Mouse (Mus musculus): ENCODE measurements around the gene Rbm47. TPM values are rescaled to one million over a fixed set of nuclear protein-coding genes. Genes with fewer than 3 reads are reported as not detected.
"Not testable (repeated sequence)": the region's sequence is repeated elsewhere in the genome, so short reads cannot be mapped to it uniquely, and the experiment has no call there.

Gene Rbm47
- total RNA-seq, 2 experiments from 2014 or later: 0.77 to 1.6 TPM

- DNase-seq (ENCODE audit: low spot score in 2 of 2): no peak
Observed at GRCm38 (mm10) chr5:66031699-66032098, 141.2 kb downstream of the Rbm47 start.

DNA sequence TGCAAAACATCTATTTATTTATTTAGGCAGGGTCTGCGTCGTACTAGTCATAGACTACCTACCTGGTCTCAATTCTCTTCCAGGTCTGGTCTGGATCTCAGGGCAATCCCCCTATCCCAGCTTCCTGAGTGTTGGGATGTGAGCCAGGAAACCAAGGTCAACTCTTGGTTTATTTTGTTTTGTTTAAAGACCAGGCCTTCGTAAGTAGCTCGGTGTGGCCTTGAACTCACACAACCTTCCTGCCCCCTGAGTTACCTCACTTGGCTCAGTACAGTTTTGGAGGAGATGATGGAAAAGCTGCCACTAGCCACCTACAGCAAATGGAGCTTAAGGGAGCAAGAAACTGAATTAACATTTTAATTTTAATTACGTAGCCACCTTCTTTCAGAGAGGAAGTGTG lies 144.7 kb downstream of the Rbm47 start:
- DNase-seq (ENCODE audit: low spot score in 2 of 2): no peak

GRCm38 (mm10) chr5:66027206-66027605 lies 145.7 kb downstream of the Rbm47 start:
- no peak for DNase-seq (ENCODE audit: low spot score in 2 of 2)

DNA sequence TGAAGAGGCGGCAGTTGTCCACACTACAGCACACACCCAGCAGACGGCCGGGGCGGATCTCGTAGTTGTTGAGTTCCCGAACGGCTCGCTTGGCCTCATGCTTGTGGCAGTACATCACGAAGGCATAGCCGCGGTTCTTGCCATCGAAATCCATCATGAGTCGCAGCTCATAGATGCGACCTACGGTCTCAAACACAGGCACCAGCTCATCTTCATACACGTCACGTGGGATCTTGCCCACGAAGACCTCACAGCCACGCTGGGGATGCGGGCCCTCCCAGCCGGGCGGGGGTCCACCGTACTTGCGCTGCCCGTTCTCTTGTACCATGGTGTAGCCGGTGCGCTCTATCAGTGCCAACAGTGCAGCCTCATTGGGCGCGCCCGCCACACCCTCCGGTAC lies 146.1 kb downstream of the Rbm47 start:
- no peak for DNase-seq (ENCODE audit: low spot score in 2 of 2)

DNA sequence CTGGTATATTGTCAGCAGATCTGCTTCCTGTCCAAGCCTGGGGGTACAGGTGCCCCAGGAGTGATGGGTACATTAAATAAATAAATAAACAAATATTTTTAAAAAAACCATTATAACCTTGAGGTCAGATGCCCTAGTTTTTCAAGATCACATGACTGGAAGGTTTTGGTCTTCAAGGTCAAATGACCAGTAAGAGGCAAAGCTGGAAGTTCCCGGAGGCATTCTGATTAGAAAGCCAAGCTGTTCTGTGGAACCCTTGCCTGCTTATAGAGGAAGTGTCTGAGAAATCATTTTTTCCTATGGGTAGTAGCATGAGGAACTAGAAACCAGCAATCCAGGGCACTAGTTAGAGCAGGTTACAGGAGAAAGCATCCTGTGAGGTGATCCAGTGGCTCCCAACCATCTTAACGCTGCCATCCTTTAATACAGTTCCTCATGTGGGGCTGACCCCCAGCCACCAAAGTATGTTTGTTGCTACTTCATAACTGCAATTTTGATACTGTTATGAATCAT lies 157.4 kb downstream of the Rbm47 start:
- no peak for DNase-seq (ENCODE audit: low spot score in 2 of 2)

- no peak for DNase-seq (ENCODE audit: low spot score in 2 of 2)
Observed at GRCm38 (mm10) chr5:66014437-66014836, 158.5 kb downstream of the Rbm47 start.

DNA sequence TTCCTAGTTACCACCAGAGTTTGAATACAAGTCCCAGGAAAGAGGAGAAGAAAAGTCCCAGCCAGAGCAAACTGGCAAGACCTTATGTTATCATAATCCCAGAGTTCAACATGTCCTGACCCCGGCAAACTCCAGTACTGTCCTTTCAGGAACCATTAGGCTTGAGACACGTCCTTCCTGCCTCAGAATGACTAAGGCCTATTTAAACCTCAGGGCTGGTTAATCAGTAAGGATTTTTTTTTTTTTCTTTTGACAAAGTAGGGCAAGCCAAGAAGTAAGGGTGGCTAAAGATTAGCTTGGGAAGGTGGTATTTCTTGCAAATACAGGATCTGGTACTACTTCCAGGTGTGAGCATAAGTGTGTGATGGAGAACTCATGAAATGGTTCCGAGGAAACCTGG lies 158.9 kb downstream of the Rbm47 start:
- DNase-seq (ENCODE audit: low spot score in 2 of 2): no peak

GRCm38 (mm10) chr5:66008245-66008967 lies 164.5 kb downstream of the Rbm47 start:
- DNase-seq (ENCODE audit: low spot score in 2 of 2): no peak

DNA sequence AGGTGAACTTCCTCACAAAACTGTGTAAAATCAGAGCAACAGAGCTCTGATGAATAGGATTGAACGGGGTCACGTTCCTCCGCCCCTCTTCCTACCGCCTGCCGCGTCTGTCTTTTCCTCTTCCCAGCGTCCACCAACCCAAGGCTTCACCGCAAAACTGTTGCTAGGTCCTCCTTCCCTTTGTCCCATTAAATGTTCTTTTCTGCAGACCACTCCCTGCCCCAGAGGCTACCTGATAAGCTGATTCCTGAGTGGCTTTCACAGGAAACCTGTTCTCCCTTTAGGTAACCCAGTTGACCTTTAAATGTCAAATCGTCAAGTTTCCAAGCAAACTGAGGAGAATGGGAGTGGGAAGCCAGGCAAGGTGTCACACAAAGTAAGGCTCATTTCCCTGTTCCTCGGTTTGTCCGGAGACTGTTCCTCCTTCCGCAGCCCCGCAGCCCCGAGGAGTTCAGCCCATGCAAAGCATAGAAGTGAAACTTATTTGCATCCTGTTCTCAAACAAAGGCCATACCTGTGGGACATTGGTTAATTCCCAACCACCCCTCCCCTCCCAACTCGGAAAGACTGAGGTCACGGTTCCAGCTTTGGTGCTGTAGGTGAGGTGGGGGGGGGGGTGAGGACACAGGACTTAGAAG lies 167.8 kb downstream of the Rbm47 start:
- DNase-seq (ENCODE audit: low spot score in 2 of 2): no peak

DNA sequence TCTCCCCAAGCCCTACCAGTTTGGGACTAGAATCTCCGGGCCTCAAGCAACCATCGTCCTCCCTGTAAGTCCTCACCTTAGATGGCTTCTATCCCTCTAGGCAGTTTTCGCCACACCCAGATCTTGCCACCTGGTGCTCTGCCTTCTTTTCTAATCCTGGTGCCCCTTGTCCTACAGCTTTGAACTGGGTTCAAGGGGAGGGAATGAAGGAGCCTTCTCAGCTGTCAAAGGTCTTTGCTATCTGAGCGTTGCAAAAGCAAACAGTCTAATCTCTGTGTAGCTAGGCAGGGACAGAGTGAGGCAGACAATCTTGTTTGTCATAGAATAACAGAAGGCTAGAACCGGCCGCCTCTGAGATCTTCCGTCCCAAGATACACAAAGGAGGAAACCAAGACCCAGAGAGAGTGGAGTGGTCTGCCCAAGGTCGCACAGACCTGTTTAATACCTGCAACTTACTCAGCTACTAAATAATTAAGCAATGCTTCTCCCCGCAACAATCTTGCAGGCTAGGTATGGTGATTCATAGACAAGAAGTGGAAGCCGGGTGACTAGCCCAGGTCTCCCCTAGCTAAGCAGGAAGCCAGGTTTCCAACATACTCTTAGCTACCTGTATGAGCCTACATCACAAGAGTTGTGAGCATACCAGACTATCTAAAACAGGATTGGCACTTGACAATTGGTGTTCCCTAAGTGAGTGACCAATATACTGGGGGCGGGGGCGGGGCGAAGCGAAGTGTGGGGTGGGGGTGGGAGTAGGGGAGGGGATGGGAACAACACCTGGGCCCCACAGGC lies 168.6 kb downstream of the Rbm47 start, which contains the start of gene 9130230L23Rik:
Gene 9130230L23Rik (minus strand): TSS at position 152 of the 792 bp plus-strand sequence.
- no peak for DNase-seq (ENCODE audit: low spot score in 2 of 2)

- no peak for DNase-seq (ENCODE audit: low spot score in 2 of 2)
Observed at GRCm38 (mm10) chr5:66001232-66001631, 171.7 kb downstream of the Rbm47 start.

- DNase-seq (ENCODE audit: low spot score in 2 of 2): no peak
Observed at GRCm38 (mm10) chr5:66000567-66001125, 172.3 kb downstream of the Rbm47 start.

DNA sequence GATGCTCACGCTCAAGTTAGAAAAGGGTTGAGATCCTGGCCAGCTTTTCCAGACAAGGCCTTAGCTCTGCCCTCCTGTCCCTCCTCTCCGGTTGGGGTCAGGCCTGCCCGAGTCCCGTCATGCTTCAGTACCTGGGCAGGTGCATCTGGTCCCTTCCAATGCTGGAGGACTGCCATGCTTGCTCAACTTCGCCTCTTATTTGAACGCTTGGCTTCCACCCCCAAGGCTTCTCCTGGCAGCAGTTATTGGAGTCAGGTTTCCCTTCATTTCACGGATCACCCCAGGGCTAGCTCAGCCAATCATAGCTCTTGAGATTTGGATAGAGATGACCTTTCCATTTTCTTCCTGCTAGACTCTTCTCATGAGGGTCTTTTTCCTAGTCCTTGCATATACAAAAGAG lies 172.8 kb downstream of the Rbm47 start:
- DNase-seq (ENCODE audit: low spot score in 2 of 2): no peak

DNA sequence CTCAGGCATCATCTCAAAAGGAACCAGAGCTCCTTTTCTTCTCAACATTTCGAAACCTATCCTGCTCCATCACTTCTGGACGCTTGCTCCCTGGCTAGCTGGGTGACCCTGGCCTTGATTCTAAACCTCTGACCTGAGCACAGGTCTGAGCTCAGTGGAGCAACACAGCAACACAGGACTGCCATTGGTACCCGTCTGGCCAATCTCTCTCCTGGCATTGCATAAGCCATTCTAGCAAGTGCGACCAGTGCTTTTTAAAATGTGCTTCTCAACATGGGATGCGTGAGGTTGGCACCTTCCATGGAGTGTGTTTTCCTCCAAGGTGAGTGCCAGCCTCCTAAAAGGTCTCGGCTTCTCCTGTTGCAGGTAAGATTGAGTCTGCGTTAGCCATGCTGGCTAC lies 173.8 kb downstream of the Rbm47 start:
- no peak for DNase-seq (ENCODE audit: low spot score in 2 of 2)

GRCm38 (mm10) chr5:65997813-65998212 lies 175.1 kb downstream of the Rbm47 start:
- no peak for DNase-seq (ENCODE audit: low spot score in 2 of 2)

GRCm38 (mm10) chr5:65994643-65995042 lies 178.3 kb downstream of the Rbm47 start:
- no peak for DNase-seq (ENCODE audit: low spot score in 2 of 2)

DNA sequence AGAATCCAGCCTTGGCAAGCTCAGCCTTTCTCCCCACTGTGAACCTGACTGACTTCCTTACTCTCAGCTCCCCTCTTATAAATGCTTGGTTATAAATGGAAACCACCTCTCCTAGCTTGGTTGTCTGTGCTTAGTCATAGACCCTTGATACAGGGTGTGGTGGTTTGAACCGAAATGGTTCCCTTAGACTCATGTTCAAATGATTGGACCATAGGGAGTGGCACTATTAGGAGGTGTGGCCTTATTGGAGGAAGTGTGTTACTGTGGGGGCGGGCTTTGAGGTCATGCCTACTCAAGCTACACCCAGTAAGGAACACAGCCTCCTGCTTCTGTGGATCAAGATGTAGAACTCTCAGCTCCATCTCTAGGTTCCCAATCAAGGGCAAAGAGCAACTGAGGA lies 181.7 kb downstream of the Rbm47 start:
- DNase-seq (ENCODE audit: low spot score in 2 of 2): no peak

- not testable (repeated sequence) for DNase-seq (ENCODE audit: low spot score in 2 of 2)
Observed at GRCm38 (mm10) chr5:65987004-65987403, 185.9 kb downstream of the Rbm47 start.

DNA sequence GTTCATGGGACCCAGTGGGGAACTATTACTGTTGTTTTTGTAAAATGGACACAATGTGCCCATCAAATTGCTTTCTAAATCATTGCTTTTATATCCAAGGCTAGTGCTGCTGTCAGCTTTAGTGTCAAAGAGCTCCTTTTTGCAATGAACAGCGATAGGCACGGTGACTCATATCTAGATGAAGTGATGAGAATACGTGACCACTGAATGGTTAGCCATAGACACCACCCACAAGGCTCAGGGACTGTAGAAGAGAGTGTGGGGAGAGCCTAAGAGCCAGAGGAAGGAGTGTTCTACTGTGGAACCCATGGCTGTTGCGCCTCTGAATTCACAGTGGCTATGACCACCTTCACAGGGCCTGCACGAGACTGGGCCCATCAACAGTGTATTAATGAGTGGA lies 186.5 kb downstream of the Rbm47 start:
- DNase-seq (ENCODE audit: low spot score in 2 of 2): no peak

DNA sequence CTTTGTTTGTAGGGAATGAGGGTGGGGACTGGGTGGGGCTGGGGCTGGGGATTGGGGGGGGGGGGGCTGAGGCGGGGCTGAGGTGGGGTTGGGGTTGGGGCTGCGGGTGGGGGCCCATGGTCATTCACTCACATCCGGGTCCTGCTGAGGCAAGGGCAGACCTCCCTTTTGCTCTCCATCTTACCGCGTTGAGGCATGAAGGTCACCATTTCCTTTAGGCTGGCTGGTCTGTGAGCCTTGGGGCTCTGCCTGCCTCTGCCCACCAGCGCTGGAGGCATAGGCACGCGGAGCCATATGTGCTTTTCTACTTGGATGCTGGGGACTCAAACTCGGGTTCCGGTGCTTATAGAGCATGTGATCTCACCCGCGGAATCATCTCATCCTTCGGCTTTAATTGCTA lies 197.2 kb downstream of the Rbm47 start:
- DNase-seq (ENCODE audit: low spot score in 2 of 2): no peak

DNA sequence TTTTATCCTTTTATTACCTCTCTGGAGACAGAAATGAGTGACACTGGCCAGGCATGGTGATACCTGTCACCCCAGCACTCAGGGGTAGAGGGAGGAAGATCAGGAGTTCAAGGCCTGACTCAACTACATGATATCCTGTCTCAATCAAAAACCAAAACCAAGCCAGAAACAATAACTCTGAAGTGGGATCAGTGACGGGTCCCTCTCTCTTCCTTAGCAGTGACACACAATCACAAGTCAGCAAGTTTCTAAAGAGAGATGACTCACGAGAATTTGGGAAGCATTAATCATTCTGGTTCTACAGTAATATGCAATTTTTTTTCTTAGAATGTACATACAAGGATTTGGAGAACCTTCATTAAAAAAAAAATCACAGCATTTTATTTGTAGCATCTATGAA lies 199.7 kb downstream of the Rbm47 start:
- DNase-seq (ENCODE audit: low spot score in 2 of 2): no peak

- no peak for DNase-seq (ENCODE audit: low spot score in 2 of 2)
Observed at GRCm38 (mm10) chr5:65968004-65968403, 204.9 kb downstream of the Rbm47 start.
